Mouse (Mus musculus): ENCODE measurements around the gene Ric1.

GRCm38 (mm10) chr19:29511826-29512225, 10.3 kb upstream of the Ric1 start:
- TF ChIP-seq CTCF (conservative IDR thresholded peaks at IDR 0.05; ENCODE audit: low read length) (no peak), POU5F1 (IDR thresholded peaks at IDR 0.05; ENCODE audit: borderline replicate concordance, low read length) (no peak), NANOG (IDR thresholded peaks at IDR 0.05; ENCODE audit: borderline replicate concordance, low read length) (no peak)

All from E14TG2a.4 (cell line).